Mouse (Mus musculus): ENCODE data around the gene Lrrc41.
A peak's percentile ranks its signal among the peaks of the same experiment; 100 is the strongest.

Gene Lrrc41

GRCm38 (mm10) chr4:116077240-116078095, 2.4 kb downstream of the Lrrc41 start:
- DNase-seq (ENCODE audit: low spot score in 2 of 2) = no peak

GRCm38 (mm10) chr4:116088510-116089249, 13.6 kb downstream of the Lrrc41 start:
- DNase-seq (ENCODE audit: low spot score in 2 of 2) = no peak

DNA sequence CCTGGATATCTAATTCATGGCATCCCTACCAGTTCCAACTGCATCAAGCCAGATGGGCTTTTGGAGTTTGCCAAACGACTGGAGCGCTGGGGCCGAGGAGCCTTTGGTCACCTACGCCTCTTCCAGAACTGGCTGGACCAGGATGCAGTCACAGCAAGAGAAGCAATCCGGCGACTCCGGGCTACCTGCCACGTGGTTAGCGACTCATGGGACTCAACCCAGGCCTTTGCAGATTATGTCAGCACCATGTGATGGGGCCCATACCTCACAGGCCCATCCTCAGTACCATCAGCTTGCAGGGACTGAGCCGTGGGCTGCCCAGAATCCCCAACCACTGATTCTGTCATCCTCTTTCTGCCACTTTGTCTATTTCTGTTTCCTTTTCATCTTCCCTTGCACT, 21.2 kb downstream of the Lrrc41 start:
- no peak for DNase-seq (ENCODE audit: low spot score in 2 of 2)

DNA sequence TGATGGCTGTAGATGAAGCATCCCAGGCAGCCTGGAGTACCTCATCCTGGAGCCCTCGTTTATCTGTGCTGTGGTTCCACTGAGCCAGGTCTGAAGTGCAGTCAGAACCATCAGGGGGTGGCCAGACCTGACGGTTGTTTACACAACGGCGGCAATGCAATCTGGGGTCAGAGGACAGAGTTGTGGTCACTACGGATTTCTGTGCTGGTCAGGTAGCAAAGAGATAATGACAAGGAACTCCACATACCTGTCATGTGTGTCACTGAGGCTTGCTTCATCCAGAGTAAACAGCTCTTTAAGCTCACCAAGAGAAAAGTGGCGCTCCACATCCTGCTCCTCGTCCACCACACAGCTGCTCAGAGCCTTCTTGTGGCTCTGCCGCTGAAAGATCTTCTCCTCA, 22.1 kb downstream of the Lrrc41 start:
- DNase-seq (ENCODE audit: low spot score in 2 of 2) = no peak

- no peak for DNase-seq (ENCODE audit: low spot score in 2 of 2)
Measured at GRCm38 (mm10) chr4:116100959-116101358, 25.9 kb downstream of the Lrrc41 start.

DNA sequence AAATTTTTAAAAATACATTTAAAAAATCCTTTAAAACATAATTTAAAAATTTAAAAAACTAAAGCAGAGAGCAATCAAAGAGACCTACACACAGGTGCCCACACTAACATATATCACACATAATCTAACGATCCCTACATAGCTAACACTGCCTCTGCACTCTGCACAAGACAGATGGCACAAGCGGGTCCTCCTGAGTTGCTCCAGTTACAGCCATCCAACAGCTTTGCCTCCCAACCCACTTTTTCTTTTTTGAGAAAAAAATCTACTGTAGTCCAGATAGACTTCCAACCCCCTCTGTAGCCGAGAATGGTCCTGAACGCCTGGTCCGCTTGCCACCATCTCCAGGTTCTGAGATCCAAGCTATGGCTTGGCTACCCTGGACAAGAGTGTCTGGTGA, 30.2 kb downstream of the Lrrc41 start:
- peak in 1 of 2 experiments; percentile 26 for DNase-seq (ENCODE audit: low spot score in 2 of 2)

DNA sequence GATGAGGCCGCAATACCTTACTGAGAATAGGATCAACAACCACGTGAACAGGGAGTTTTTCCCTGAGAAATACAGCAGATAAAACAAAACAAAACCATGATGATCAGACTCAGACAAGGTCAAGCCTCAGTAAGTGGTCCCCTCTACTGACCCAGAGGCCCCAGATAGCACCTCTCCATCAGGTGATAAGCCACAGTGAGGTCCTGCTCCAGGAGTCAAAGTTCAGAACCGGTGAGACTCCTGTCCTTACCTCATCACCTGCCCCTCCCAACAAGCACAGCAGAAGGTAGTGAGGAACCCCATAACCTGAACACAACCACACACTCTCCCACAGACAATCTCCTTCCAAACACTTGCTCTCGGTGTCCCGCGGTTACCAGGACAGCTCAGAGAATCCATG, 35.6 kb downstream of the Lrrc41 start:
- DNase-seq (ENCODE audit: low spot score in 2 of 2) = no peak

- DNase-seq (ENCODE audit: low spot score in 2 of 2) = no peak
Measured at GRCm38 (mm10) chr4:116111486-116111885, 36.4 kb downstream of the Lrrc41 start.

DNA sequence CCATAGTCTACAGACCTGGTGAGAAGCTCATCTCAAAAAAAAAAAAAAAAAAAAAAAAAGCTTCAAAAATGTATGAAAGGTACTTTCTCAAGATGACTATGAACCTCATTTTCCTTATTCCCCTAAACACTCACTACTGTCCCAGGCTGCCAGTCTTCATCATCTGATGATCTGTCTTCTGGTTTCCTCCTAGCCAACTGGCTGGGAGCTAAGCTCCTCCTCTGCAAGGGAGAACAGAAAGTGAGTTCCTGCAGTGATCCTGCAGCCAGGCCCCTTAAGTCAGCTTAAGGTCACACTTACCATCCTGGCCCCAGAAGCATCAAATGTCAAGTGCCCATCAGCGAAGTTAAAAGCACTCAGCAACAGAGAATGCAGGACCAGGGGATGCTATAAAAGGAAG, 47.7 kb downstream of the Lrrc41 start:
- no peak for DNase-seq (ENCODE audit: low spot score in 2 of 2)

GRCm38 (mm10) chr4:116123602-116124519, 48.8 kb downstream of the Lrrc41 start, which contains the start of the genes Rad54l and Pomgnt1:
Gene Rad54l (minus strand): TSS chr4:116123690.
Gene Pomgnt1 (plus strand): TSS chr4:116123840.
- DNase-seq (ENCODE audit: low spot score in 2 of 2) = peak; percentile 63 to 64

GRCm38 (mm10) chr4:116125803-116126386, 50.8 kb downstream of the Lrrc41 start:
- no peak for DNase-seq (ENCODE audit: low spot score in 2 of 2)

DNA sequence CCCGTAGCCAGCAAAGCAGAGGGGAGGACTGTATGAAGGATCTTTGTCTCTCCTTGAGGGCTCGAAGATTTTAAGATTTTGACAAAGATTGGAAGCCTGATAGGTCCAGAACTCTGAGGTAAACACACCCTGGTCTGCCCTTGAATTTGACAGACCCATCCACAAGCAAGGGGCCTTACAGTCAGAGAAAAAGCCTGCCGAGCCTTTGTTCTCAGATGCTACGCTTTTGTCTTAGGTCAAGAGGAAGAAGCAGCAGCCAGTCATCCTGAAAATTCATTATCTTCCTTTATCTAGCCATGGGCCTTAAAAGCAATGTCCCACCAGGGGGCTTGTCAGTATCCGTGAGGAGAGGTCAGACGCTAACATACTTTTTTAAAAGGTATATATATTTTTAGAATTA, 52.9 kb downstream of the Lrrc41 start:
- DNase-seq (ENCODE audit: low spot score in 2 of 2) = no peak

DNA sequence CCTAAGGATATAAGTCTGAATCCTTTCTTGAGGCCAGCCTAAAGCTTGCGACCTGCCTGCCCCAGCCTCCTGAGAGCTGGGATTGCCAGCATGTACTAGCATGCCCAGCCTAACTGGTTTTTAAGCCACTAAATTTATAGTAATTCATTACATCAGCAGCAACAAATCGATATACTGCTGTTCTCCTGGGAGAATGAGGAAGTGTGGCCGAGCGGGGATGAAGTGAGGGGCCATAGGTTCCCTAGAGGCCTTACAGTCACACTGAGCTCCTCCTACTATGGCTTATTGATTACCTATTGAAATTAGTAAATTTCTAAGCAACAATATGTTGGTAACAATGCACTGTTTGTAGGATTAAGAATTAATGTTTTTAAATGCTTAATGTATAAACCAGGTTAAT, 58.1 kb downstream of the Lrrc41 start:
- no peak for DNase-seq (ENCODE audit: low spot score in 2 of 2)

GRCm38 (mm10) chr4:116134990-116135389, 59.9 kb downstream of the Lrrc41 start:
- DNase-seq (ENCODE audit: low spot score in 2 of 2) = no peak

GRCm38 (mm10) chr4:116137421-116137996, 62.4 kb downstream of the Lrrc41 start:
- no peak for DNase-seq (ENCODE audit: low spot score in 2 of 2)

- peak in 1 of 2 experiments; percentile 36 for DNase-seq (ENCODE audit: low spot score in 2 of 2)
Measured at GRCm38 (mm10) chr4:116140801-116141574, 65.9 kb downstream of the Lrrc41 start.

DNA sequence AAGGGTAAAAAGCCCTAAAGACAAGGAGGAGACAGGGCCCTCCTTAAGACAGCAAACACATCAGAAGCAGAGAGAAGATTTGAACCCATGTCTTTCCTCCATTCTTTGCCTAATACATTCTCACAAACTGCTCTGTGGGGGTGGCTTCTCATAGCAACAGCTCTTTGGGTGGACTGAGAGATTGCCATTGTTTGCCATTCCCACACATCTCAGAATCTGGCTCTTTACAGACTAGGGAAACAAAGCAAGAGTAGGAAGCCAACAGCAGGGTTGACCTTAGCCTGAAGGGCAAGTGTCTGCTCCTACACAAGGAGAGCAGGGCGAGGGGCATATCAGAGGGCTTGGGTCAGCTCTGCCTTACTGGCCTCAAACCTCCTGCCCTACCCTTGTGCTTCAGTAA, 66.7 kb downstream of the Lrrc41 start:
- DNase-seq (ENCODE audit: low spot score in 2 of 2) = no peak

- no peak for DNase-seq (ENCODE audit: low spot score in 2 of 2)
Measured at GRCm38 (mm10) chr4:116142269-116142668, 67.2 kb downstream of the Lrrc41 start.

DNA sequence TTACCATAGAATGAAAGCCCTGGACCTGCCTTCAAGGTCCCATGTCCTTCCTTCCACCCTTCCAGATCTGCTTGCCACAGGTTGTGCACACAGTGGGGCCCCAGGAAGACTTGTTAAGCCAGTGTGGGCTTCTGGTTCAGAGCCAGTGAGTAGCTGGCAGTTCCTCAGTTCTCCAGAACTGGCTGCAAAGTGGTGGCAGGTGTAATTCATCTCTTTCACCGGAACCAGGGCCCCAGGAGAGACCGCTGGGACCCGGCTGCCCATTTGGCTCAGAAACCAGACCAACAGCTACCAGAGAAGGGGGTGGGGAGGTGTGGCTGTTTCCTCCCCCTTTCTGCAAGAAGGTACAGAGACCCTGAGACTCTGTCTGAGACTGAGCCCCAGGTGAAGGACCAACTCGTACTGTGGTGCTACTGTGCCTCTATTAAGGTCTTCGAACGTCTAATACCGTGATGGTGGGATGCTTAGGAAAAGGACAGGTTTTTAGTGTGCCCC, 68.3 kb downstream of the Lrrc41 start:
- DNase-seq (ENCODE audit: low spot score in 2 of 2) = no peak

Data from right cerebral cortex, postnatal 36 days (tissue).